Mouse (Mus musculus) limb, embryonic 10.5 days (tissue): ENCODE results near the gene Mettl7b. TPM values are rescaled to one million over a fixed set of nuclear protein-coding genes. Genes with fewer than 3 reads are reported as not detected.

ENCODE experiments used
- DNase-seq: peaks from one replicate; pipeline ENCODE4 v3.0.0-alpha.2; 2017; ENCODE audit warnings: low spot score
- H3K27ac ChIP-seq: fragments of 300-500 bp; sonication (generic); 2 replicates; pipeline ENCODE4 v1.5.1; 2016; ENCODE audit warnings: mild to moderate bottlenecking
- H3K27me3 ChIP-seq: fragments of 300-500 bp; sonication (generic); 2 replicates; pipeline ENCODE4 v1.6.1; 2016; ENCODE audit warnings: low read depth, mild to moderate bottlenecking; ENCODE audit not compliant: poor library complexity, severe bottlenecking
- H3K36me3 ChIP-seq: fragments of 300-500 bp; sonication (generic); 2 replicates; pipeline ENCODE4 v1.6.1; 2016; ENCODE audit warnings: mild to moderate bottlenecking, moderate library complexity
- H3K4me1 ChIP-seq: fragments of 300-500 bp; sonication (generic); 2 replicates; pipeline ENCODE4 v1.6.1; 2016
- H3K4me3 ChIP-seq: fragments of 300-500 bp; sonication (generic); 2 replicates; pipeline ENCODE4 v1.5.1; 2016; ENCODE audit warnings: mild to moderate bottlenecking, moderate library complexity
- H3K9me3 ChIP-seq: fragments of 300-500 bp; sonication (generic); replicated peaks from 2 replicates; pipeline ENCODE4 v1.6.1; 2016; ENCODE audit warnings: mild to moderate bottlenecking
- WGBS: fragments of 180-500 bp; shearing (Covaris S2); methylation state at CpG from one replicate; pipeline ENCODE4 v1.1.7; 2016; 5-methylcytosine and 5-hydroxymethylcytosine counted together
- polyA plus RNA-seq: library from polyadenylated mRNA; unstranded; fragments of >200 nt; fragmentation: Nextera tagmentation; extraction: Ambion mirVana; gene quantifications from 2 replicates; pipeline ENCODE4 v1.2.1, GENCODE M21; 2016

Gene Mettl7b
- polyA plus RNA-seq, 1 experiment from 2014 or later, result not detected

GRCm38 (mm10) chr10:128921883-128922821, 38.6 kb downstream of the Mettl7b start:
- 76% methylated on average over 16 of the region's 16 CpGs for WGBS
- DNase-seq, result no peak
- H3K36me3 ChIP-seq, result peaks cover 19% of the 10 kb centered on the region
- peak overlapping the region; percentile 77 for H3K4me3 ChIP-seq
- peak overlapping the region; percentile 86 for H3K27ac ChIP-seq
- H3K4me1 ChIP-seq, result peaks cover 46% of the 10 kb centered on the region
- peaks cover 5% of the 10 kb centered on the region; the same call in 1 of the 2 replicates for H3K27me3 ChIP-seq
- H3K9me3 ChIP-seq, result no peaks in the 10 kb centered on the region

GRCm38 (mm10) chr10:128921251-128921650, 39.5 kb downstream of the Mettl7b start:
- peaks cover 26% of the 10 kb centered on the region for H3K36me3 ChIP-seq
- 0 out of 2 replicates have a peak, but pooled peaks cover 5% of the 10 kb centered on the region for H3K27me3 ChIP-seq
- H3K9me3 ChIP-seq, result no peaks in the 10 kb centered on the region
- DNase-seq, result no peak
- no peak overlapping the region for H3K4me3 ChIP-seq
- 68% methylated on average over 1 of the region's 1 CpGs for WGBS
- H3K4me1 ChIP-seq, result peaks cover 46% of the 10 kb centered on the region
- H3K27ac ChIP-seq, result no peak overlapping the region

- 54% methylated on average over 3 of the region's 3 CpGs for whole genome bisulfite sequencing
- Histone ChIP-seq H3K4me3 (no peak overlapping the region), H3K4me1 (peaks cover 46% of the 10 kb centered on the region), H3K27ac (no peak overlapping the region), H3K9me3 (no peaks in the 10 kb centered on the region), H3K36me3 (peaks cover 30% of the 10 kb centered on the region), H3K27me3 (0 out of 2 replicates have a peak, but pooled peaks cover 5% of the 10 kb centered on the region)
- no peak for DNase-seq
These were observed 40.0 kb downstream of the Mettl7b start for GRCm38 (mm10) chr10:128920736-128921161.

- H3K27ac ChIP-seq, result no peak overlapping the region
- DNase-seq, result no peak
- H3K4me3 ChIP-seq, result no peak overlapping the region
- H3K27me3 ChIP-seq, result 0 out of 2 replicates have a peak, but pooled peaks cover 5% of the 10 kb centered on the region
- H3K36me3 ChIP-seq, result peaks cover 38% of the 10 kb centered on the region
- H3K4me1 ChIP-seq, result peaks cover 46% of the 10 kb centered on the region
- H3K9me3 ChIP-seq, result no peaks in the 10 kb centered on the region
- 82% methylated on average over 7 of the region's 7 CpGs for WGBS
These were observed 40.8 kb downstream of the Mettl7b start for GRCm38 (mm10) chr10:128919966-128920365.

GRCm38 (mm10) chr10:128919203-128919631, 41.6 kb downstream of the Mettl7b start:
- Histone ChIP-seq H3K27ac (peak overlapping the region; percentile 31; the same call in 1 of the 2 replicates), H3K9me3 (no peaks in the 10 kb centered on the region), H3K36me3 (peaks cover 45% of the 10 kb centered on the region), H3K4me3 (no peak overlapping the region), H3K4me1 (peaks cover 46% of the 10 kb centered on the region), H3K27me3 (0 out of 2 replicates have a peak, but pooled peaks cover 4% of the 10 kb centered on the region)
- WGBS, result 30% methylated on average over 6 of the region's 6 CpGs
- DNase-seq, result no peak

- Histone ChIP-seq H3K27ac (no peak overlapping the region), H3K9me3 (no peaks in the 10 kb centered on the region), H3K4me1 (peaks cover 46% of the 10 kb centered on the region), H3K36me3 (peaks cover 55% of the 10 kb centered on the region), H3K4me3 (no peak overlapping the region), H3K27me3 (no peaks in the 10 kb centered on the region)
- DNase-seq, result no peak
- 78% methylated on average over 7 of the region's 7 CpGs for WGBS
These were observed 42.5 kb downstream of the Mettl7b start for GRCm38 (mm10) chr10:128918246-128918645.

- DNase-seq, result no peak
- Histone ChIP-seq H3K4me3 (no peak overlapping the region), H3K4me1 (peaks cover 46% of the 10 kb centered on the region), H3K9me3 (no peaks in the 10 kb centered on the region), H3K36me3 (peaks cover 63% of the 10 kb centered on the region), H3K27me3 (no peaks in the 10 kb centered on the region), H3K27ac (no peak overlapping the region)
- WGBS, result 94% methylated on average over 6 of the region's 6 CpGs
These were observed 43.4 kb downstream of the Mettl7b start for GRCm38 (mm10) chr10:128917400-128917799.

GRCm38 (mm10) chr10:128916665-128917064, 44.1 kb downstream of the Mettl7b start:
- H3K4me1 ChIP-seq, result peaks cover 46% of the 10 kb centered on the region
- H3K4me3 ChIP-seq, result no peak overlapping the region
- H3K27me3 ChIP-seq, result no peaks in the 10 kb centered on the region
- H3K9me3 ChIP-seq, result no peaks in the 10 kb centered on the region
- peaks cover 71% of the 10 kb centered on the region for H3K36me3 ChIP-seq
- DNase-seq, result no peak
- no peak overlapping the region for H3K27ac ChIP-seq
- 91% methylated on average over 3 of the region's 3 CpGs for WGBS

GRCm38 (mm10) chr10:128915550-128915949, 45.2 kb downstream of the Mettl7b start:
- Histone ChIP-seq H3K4me1 (peaks cover 46% of the 10 kb centered on the region), H3K27ac (no peak overlapping the region), H3K4me3 (no peak overlapping the region), H3K36me3 (peaks cover 78% of the 10 kb centered on the region), H3K27me3 (no peaks in the 10 kb centered on the region), H3K9me3 (no peaks in the 10 kb centered on the region)
- 98% methylated on average over 2 of the region's 2 CpGs for WGBS
- no peak for DNase-seq

GRCm38 (mm10) chr10:128913696-128914095, 47.1 kb downstream of the Mettl7b start:
- H3K4me1 ChIP-seq, result peaks cover 46% of the 10 kb centered on the region
- H3K36me3 ChIP-seq, result peaks cover 74% of the 10 kb centered on the region
- no peak overlapping the region for H3K4me3 ChIP-seq
- H3K9me3 ChIP-seq, result no peaks in the 10 kb centered on the region
- no peaks in the 10 kb centered on the region for H3K27me3 ChIP-seq
- H3K27ac ChIP-seq, result no peak overlapping the region
- 94% methylated on average over 12 of the region's 12 CpGs for WGBS
- DNase-seq, result no peak

GRCm38 (mm10) chr10:128913219-128913618, 47.6 kb downstream of the Mettl7b start:
- DNase-seq, result peak; percentile 94
- WGBS, result 12% methylated on average over 5 of the region's 5 CpGs
- Histone ChIP-seq H3K27me3 (no peaks in the 10 kb centered on the region), H3K9me3 (no peaks in the 10 kb centered on the region), H3K27ac (peak overlapping the region; percentile 61; the same call in 1 of the 2 replicates), H3K4me1 (peaks cover 46% of the 10 kb centered on the region), H3K36me3 (peaks cover 71% of the 10 kb centered on the region), H3K4me3 (no peak overlapping the region)

GRCm38 (mm10) chr10:128912791-128913190, 48.0 kb downstream of the Mettl7b start:
- Histone ChIP-seq H3K4me3 (no peak overlapping the region), H3K4me1 (peaks cover 46% of the 10 kb centered on the region), H3K9me3 (no peaks in the 10 kb centered on the region), H3K36me3 (peaks cover 66% of the 10 kb centered on the region), H3K27me3 (no peaks in the 10 kb centered on the region), H3K27ac (peak overlapping the region; percentile 61; the same call in 1 of the 2 replicates)
- no peak for DNase-seq
- WGBS, result 86% methylated on average over 4 of the region's 4 CpGs

- 87% methylated on average over 4 of the region's 4 CpGs for WGBS
- no peak for DNase-seq
- H3K27me3 ChIP-seq, result no peaks in the 10 kb centered on the region
- H3K36me3 ChIP-seq, result peaks cover 61% of the 10 kb centered on the region
- H3K4me1 ChIP-seq, result peaks cover 46% of the 10 kb centered on the region
- H3K4me3 ChIP-seq, result no peak overlapping the region
- H3K9me3 ChIP-seq, result no peaks in the 10 kb centered on the region
- H3K27ac ChIP-seq, result no peak overlapping the region
These were observed 48.5 kb downstream of the Mettl7b start for GRCm38 (mm10) chr10:128912268-128912667.
